Mouse (Mus musculus): ENCODE results near the gene Psmg1. TPM values are rescaled to one million over a fixed set of nuclear protein-coding genes. Genes with fewer than 3 reads are reported as not detected.
"Not testable (repeated sequence)": the region's sequence is repeated elsewhere in the genome, so short reads cannot be mapped to it uniquely, and the experiment has no call there.

The Psmg1 gene
- polyA plus RNA-seq, 1 experiment from 2014 or later: 79.3 TPM

DNA sequence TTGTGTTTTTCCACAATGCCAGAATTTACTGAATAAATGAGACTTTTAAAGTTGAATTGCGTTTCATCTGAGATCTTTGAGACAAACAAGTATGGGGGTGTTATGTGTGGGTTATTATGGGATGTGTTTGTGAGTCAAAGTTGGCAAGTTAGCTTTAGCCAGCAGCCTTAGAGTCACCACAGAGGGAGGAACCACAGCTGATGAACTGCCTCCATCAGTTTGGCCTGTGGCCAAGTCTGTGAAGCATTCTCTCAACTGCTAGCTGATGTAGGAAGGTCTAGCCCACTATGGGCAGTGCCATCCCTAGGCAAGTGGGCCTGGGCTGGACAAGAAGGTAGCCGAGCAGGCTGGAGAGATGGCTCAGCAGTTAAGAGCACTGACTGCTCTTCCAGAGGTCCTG is 19.9 kb downstream of the Psmg1 start:
- no peak overlapping the region for H3K9ac ChIP-seq (ENCODE audit: low read depth, low read length)
- no peaks in the 10 kb centered on the region for H3K4me1 ChIP-seq (ENCODE audit: control insufficient read depth, insufficient read depth, low read length)
- H3K36me3 ChIP-seq (ENCODE audit: control insufficient read depth, insufficient read depth, low read length): no peaks in the 10 kb centered on the region
- no peak for DNase-seq (ENCODE audit: low spot score)
- H3K4me3 ChIP-seq (ENCODE audit: low read depth, low read length): no peak overlapping the region
- H3K9me3 ChIP-seq (ENCODE audit: control insufficient read depth, low read length): no peaks in the 10 kb centered on the region
- 76% methylated on average over 2 of the region's 2 CpGs for WGBS
- H3K27me3 ChIP-seq (replicated peaks; ENCODE audit: control insufficient read depth, insufficient read depth, low read length): no peaks in the 10 kb centered on the region
- no peak overlapping the region for H3K4me2 ChIP-seq (ENCODE audit: low read depth, low read length)
- ATAC-seq (ENCODE audit: low read depth): no peak
- no peak overlapping the region for H3K27ac ChIP-seq (replicated peaks; ENCODE audit: low read depth, low read length)

GRCm38 (mm10) chr16:95967455-95967854 is 23.3 kb downstream of the Psmg1 start:
- DNase-seq (ENCODE audit: low spot score) (no peak), ATAC-seq (ENCODE audit: low read depth) (no peak)
- no peak overlapping the region for H3K4me3 ChIP-seq (ENCODE audit: low read depth, low read length)
- H3K4me2 ChIP-seq (ENCODE audit: low read depth, low read length): no peak overlapping the region
- H3K4me1 ChIP-seq (ENCODE audit: control insufficient read depth, insufficient read depth, low read length): peaks cover 6% of the 10 kb centered on the region
- H3K9ac ChIP-seq (ENCODE audit: low read depth, low read length): no peak overlapping the region
- no peak overlapping the region for H3K27ac ChIP-seq (replicated peaks; ENCODE audit: low read depth, low read length)
- WGBS: 76% methylated on average over 11 of the region's 11 CpGs
- no peaks in the 10 kb centered on the region for H3K9me3 ChIP-seq (ENCODE audit: control insufficient read depth, low read length)
- no peaks in the 10 kb centered on the region for H3K27me3 ChIP-seq (replicated peaks; ENCODE audit: control insufficient read depth, insufficient read depth, low read length)
- no peaks in the 10 kb centered on the region for H3K36me3 ChIP-seq (ENCODE audit: control insufficient read depth, insufficient read depth, low read length)

GRCm38 (mm10) chr16:95964427-95965023 is 26.2 kb downstream of the Psmg1 start:
- peak; percentile 82 for DNase-seq (ENCODE audit: low spot score)
- Histone ChIP-seq H3K36me3 (ENCODE audit: control insufficient read depth, insufficient read depth, low read length) (no peaks in the 10 kb centered on the region), H3K27me3 (replicated peaks; ENCODE audit: control insufficient read depth, insufficient read depth, low read length) (no peaks in the 10 kb centered on the region), H3K4me2 (ENCODE audit: low read depth, low read length) (no peak overlapping the region), H3K27ac (replicated peaks; ENCODE audit: low read depth, low read length) (no peak overlapping the region), H3K9me3 (ENCODE audit: control insufficient read depth, low read length) (no peaks in the 10 kb centered on the region), H3K4me1 (ENCODE audit: control insufficient read depth, insufficient read depth, low read length) (peaks cover 6% of the 10 kb centered on the region), H3K4me3 (ENCODE audit: low read depth, low read length) (no peak overlapping the region), H3K9ac (ENCODE audit: low read depth, low read length) (no peak overlapping the region)
- 25% methylated on average over 11 of the region's 11 CpGs for WGBS
- no peak for ATAC-seq (ENCODE audit: low read depth)

DNA sequence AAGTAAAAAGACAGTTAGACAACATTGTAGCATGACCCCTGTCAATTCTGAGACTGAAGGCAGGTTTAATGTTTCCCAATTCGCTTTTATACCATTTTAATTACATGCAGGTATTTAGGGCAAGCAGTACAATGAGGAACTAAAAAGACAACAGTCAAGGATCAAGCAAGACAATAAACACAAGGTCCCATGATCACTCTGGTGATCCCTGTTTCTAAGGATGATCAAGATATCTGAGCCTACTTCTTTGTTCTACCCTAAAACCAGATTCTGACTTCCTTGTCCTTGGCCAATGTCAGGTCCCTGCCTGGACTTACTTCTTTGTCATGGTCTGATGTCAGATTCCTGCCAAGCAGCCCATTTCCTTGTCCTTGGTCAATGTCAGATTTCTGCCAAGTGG is 29.3 kb downstream of the Psmg1 start:
- not testable (repeated sequence) for H3K4me2 ChIP-seq (ENCODE audit: low read depth, low read length); ATAC-seq (ENCODE audit: low read depth); H3K4me1 ChIP-seq (ENCODE audit: control insufficient read depth, insufficient read depth, low read length); H3K9me3 ChIP-seq (ENCODE audit: control insufficient read depth, low read length); H3K27ac ChIP-seq (replicated peaks; ENCODE audit: low read depth, low read length); H3K36me3 ChIP-seq (ENCODE audit: control insufficient read depth, insufficient read depth, low read length); H3K9ac ChIP-seq (ENCODE audit: low read depth, low read length); H3K4me3 ChIP-seq (ENCODE audit: low read depth, low read length); H3K27me3 ChIP-seq (replicated peaks; ENCODE audit: control insufficient read depth, insufficient read depth, low read length); DNase-seq (ENCODE audit: low spot score)
- 63% methylated on average over 1 of the region's 1 CpGs for WGBS

GRCm38 (mm10) chr16:95960689-95961088 is 30.1 kb downstream of the Psmg1 start:
- H3K27me3 ChIP-seq (replicated peaks; ENCODE audit: control insufficient read depth, insufficient read depth, low read length); DNase-seq (ENCODE audit: low spot score); ATAC-seq (ENCODE audit: low read depth); H3K9me3 ChIP-seq (ENCODE audit: control insufficient read depth, low read length); H3K4me1 ChIP-seq (ENCODE audit: control insufficient read depth, insufficient read depth, low read length); H3K36me3 ChIP-seq (ENCODE audit: control insufficient read depth, insufficient read depth, low read length); H3K4me2 ChIP-seq (ENCODE audit: low read depth, low read length); H3K9ac ChIP-seq (ENCODE audit: low read depth, low read length); H3K27ac ChIP-seq (replicated peaks; ENCODE audit: low read depth, low read length); H3K4me3 ChIP-seq (ENCODE audit: low read depth, low read length): not testable (repeated sequence)
- WGBS: 98% methylated on average over 2 of the region's 2 CpGs

DNA sequence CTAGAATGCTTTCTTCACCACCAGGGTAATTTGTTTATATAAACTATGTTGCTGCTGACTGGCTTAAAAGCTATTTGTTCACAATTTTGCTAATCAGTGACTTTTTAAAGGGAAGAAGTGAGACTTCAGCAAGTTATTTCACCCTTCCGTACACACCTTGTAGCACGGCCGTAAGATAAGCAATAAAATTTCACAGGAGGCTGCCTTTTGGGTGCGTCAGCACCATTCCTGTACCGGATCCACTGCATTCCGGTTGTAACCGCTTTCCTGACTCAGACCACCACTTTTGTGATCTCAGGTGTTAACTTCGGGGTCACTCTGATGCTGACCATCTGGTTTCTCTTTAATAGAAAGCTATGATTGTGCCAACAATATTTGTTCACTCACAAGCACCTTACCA is 32.7 kb downstream of the Psmg1 start:
- WGBS: 86% methylated on average over 8 of the region's 8 CpGs

GRCm38 (mm10) chr16:95956618-95957017 is 34.1 kb downstream of the Psmg1 start:
- no peak for ATAC-seq (ENCODE audit: low read depth)

More for the DNA sequence above, 32.7 kb downstream of the Psmg1 start:
- Histone ChIP-seq H3K27ac (replicated peaks; ENCODE audit: low read depth, low read length) (no peak overlapping the region), H3K4me2 (ENCODE audit: low read depth, low read length) (no peak overlapping the region), H3K9me3 (ENCODE audit: control insufficient read depth, low read length) (no peaks in the 10 kb centered on the region; the same call in 1 of the 2 replicates), H3K36me3 (ENCODE audit: control insufficient read depth, insufficient read depth, low read length) (no peaks in the 10 kb centered on the region), H3K27me3 (replicated peaks; ENCODE audit: control insufficient read depth, insufficient read depth, low read length) (no peaks in the 10 kb centered on the region), H3K4me1 (ENCODE audit: control insufficient read depth, insufficient read depth, low read length) (peaks cover 5% of the 10 kb centered on the region), H3K9ac (ENCODE audit: low read depth, low read length) (no peak overlapping the region), H3K4me3 (ENCODE audit: low read depth, low read length) (no peak overlapping the region)
- DNase-seq (ENCODE audit: low spot score) (no peak), ATAC-seq (ENCODE audit: low read depth) (no peak)

DNA sequence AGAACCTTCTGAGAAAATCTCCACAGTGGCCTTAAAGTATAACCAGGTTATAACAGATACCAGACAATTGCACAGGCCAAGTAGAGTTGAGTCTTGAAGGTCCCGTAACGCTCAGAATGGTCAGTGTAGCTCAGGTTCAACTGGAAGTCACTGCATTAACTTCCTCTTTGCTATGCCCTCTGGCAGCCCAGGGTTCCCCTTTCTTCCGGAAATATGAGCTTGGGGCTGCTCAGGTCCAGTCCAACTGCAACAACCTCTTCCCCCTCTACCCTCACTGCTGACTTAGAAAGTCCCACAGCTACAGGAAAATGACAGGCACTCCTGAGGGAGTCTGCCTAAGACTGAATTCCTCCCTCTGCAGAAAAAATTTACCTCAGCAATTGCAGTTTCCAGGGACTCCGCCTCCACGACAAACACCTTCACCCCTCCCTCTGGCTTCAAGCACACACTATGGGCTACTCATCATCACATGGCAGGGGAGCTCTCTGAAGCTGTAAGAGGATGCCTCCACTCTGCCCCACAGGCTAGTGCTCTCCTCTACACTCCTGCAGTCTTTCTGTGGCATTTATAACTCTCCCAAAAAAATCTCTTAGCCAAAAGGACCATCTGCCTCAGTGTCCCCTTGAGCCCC is 34.9 kb downstream of the Psmg1 start:
- H3K9ac ChIP-seq (ENCODE audit: low read depth, low read length): no peak overlapping the region
- H3K9me3 ChIP-seq (ENCODE audit: control insufficient read depth, low read length): no peaks in the 10 kb centered on the region; the same call in 1 of the 2 replicates
- ATAC-seq (ENCODE audit: low read depth): no peak
- 57% methylated on average over 5 of the region's 5 CpGs for WGBS
- no peaks in the 10 kb centered on the region for H3K4me1 ChIP-seq (ENCODE audit: control insufficient read depth, insufficient read depth, low read length)
- DNase-seq (ENCODE audit: low spot score): no peak
- no peak overlapping the region for H3K4me2 ChIP-seq (ENCODE audit: low read depth, low read length)
- no peaks in the 10 kb centered on the region for H3K27me3 ChIP-seq (replicated peaks; ENCODE audit: control insufficient read depth, insufficient read depth, low read length)
- no peak overlapping the region for H3K27ac ChIP-seq (replicated peaks; ENCODE audit: low read depth, low read length)
- H3K36me3 ChIP-seq (ENCODE audit: control insufficient read depth, insufficient read depth, low read length): no peaks in the 10 kb centered on the region
- H3K4me3 ChIP-seq (ENCODE audit: low read depth, low read length): no peak overlapping the region

More at GRCm38 (mm10) chr16:95956618-95957017, 34.1 kb downstream of the Psmg1 start:
- no peaks in the 10 kb centered on the region; the same call in 1 of the 2 replicates for H3K9me3 ChIP-seq (ENCODE audit: control insufficient read depth, low read length)
- WGBS: 60% methylated on average over 5 of the region's 5 CpGs
- no peak overlapping the region for H3K4me2 ChIP-seq (ENCODE audit: low read depth, low read length)
- no peaks in the 10 kb centered on the region for H3K4me1 ChIP-seq (ENCODE audit: control insufficient read depth, insufficient read depth, low read length)
- DNase-seq (ENCODE audit: low spot score): no peak
- no peaks in the 10 kb centered on the region for H3K36me3 ChIP-seq (ENCODE audit: control insufficient read depth, insufficient read depth, low read length)
- no peak overlapping the region for H3K9ac ChIP-seq (ENCODE audit: low read depth, low read length)
- H3K27me3 ChIP-seq (replicated peaks; ENCODE audit: control insufficient read depth, insufficient read depth, low read length): no peaks in the 10 kb centered on the region
- H3K27ac ChIP-seq (replicated peaks; ENCODE audit: low read depth, low read length): no peak overlapping the region
- H3K4me3 ChIP-seq (ENCODE audit: low read depth, low read length): no peak overlapping the region

- Histone ChIP-seq H3K9ac (ENCODE audit: low read depth, low read length) (no peak overlapping the region), H3K27ac (replicated peaks; ENCODE audit: low read depth, low read length) (no peak overlapping the region), H3K36me3 (ENCODE audit: control insufficient read depth, insufficient read depth, low read length) (no peaks in the 10 kb centered on the region), H3K27me3 (replicated peaks; ENCODE audit: control insufficient read depth, insufficient read depth, low read length) (no peaks in the 10 kb centered on the region), H3K9me3 (ENCODE audit: control insufficient read depth, low read length) (no peaks in the 10 kb centered on the region; the same call in 1 of the 2 replicates), H3K4me3 (ENCODE audit: low read depth, low read length) (no peak overlapping the region), H3K4me2 (ENCODE audit: low read depth, low read length) (no peak overlapping the region), H3K4me1 (ENCODE audit: control insufficient read depth, insufficient read depth, low read length) (no peaks in the 10 kb centered on the region)
- DNase-seq (ENCODE audit: low spot score) (no peak), ATAC-seq (ENCODE audit: low read depth) (no peak)
- WGBS: 84% methylated on average over 3 of the region's 3 CpGs
Observed at GRCm38 (mm10) chr16:95954341-95954740, 36.4 kb downstream of the Psmg1 start.
